Mouse (Mus musculus): ENCODE data around the gene Fam189a1.

DNA sequence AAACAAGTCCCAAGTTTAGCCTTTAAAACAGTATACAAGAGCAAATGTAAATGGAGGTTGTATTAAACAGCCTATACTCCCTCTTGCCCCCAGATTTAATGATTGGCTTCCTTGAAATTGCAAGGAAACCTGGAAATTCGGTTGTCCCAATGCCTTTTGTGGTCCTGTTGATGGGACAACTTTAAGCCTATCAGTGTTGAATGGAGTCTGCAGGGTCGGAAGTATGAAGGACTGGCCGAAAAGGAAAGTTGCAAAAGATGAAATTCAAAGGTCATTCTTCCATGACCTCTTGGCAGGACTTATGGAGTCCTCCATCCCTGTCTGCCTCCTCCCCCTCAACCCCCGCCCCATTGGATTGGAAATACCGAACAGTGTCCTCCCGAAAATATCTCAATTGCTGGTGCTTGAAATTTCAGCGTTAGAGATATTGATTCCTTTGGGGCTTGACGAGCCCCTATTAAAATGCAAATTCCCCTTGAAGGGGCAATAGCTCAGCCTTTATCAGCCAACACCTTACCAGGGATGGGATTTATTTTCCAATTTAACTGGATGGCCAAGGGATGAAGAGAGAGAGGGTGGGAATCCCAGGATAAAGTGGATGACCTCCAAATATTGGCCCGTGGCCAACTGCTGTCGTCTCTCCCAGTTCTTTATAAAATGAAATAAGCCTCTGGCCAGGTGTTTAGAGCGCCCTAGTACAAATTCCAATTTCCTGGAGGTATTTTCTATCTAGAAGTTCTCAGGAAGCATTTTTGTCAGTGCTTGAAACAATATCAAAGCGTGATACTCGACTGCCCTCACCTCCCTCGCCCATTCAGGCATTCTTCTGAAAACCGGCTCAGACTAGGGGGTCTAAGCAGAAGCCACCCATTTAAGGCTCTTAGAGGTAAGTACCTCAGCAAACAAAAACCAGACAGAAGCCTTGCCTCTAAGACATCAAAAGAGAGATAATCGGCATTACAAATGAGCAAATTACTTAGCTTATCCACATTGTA is 958 bp upstream of the Fam189a1 start:
- no peak for TF ChIP-seq POLR2A (IDR thresholded peaks at IDR 0.05; ENCODE audit: low read depth, low read length)
- TF ChIP-seq MAFK (IDR thresholded peaks at IDR 0.05; ENCODE audit: insufficient replicate concordance, low read length) = no peak
